Mouse (Mus musculus) gastrocnemius, adult 8-10 months (tissue): ENCODE results near the gene Sytl3. TPM values are rescaled to one million over a fixed set of nuclear protein-coding genes. Genes with fewer than 3 reads are reported as not detected.
"Not testable (repeated sequence)": the region's sequence is repeated elsewhere in the genome, so short reads cannot be mapped to it uniquely, and the experiment has no call there.

Experiments used
- DNase-seq, 2 experiments: peaks; one replicate each; pipeline ENCODE4 v3.0.0; 2022; ENCODE audit warnings: low spot score in 2 of 2
- total RNA-seq, 4 experiments: library from RNA; stranded (reverse); gene quantifications; 2 replicates each; pipeline ENCODE4 v1.2.4; 2022

Gene Sytl3
- total RNA-seq, 4 experiments from 2014 or later, result 0.51 TPM; not detected in 3

GRCm38 (mm10) chr17:6645668-6646067 lies 13.2 kb upstream of the Sytl3 start:
- DNase-seq, result not testable (repeated sequence)

- DNase-seq, result not testable (repeated sequence)
Measured at GRCm38 (mm10) chr17:6646841-6647240, 12.1 kb upstream of the Sytl3 start.

- not testable (repeated sequence) for DNase-seq
Measured at GRCm38 (mm10) chr17:6647452-6647851, 11.4 kb upstream of the Sytl3 start.

GRCm38 (mm10) chr17:6650904-6651565 lies 7.9 kb upstream of the Sytl3 start:
- not testable (repeated sequence) for DNase-seq

- DNase-seq, result not testable (repeated sequence)
Measured at GRCm38 (mm10) chr17:6653341-6653946, 5.4 kb upstream of the Sytl3 start.

- not testable (repeated sequence) for DNase-seq
Measured at GRCm38 (mm10) chr17:6655087-6655511, 3.8 kb upstream of the Sytl3 start.

- DNase-seq, result peak; percentile 72 to 76
Measured at GRCm38 (mm10) chr17:6655567-6656281, 3.2 kb upstream of the Sytl3 start, which contains the start of gene Dynlt1f. Gene Dynlt1f, minus strand, starts transcription at chr17:6655900.

- not testable (repeated sequence) for DNase-seq
Measured at GRCm38 (mm10) chr17:6656471-6656870, 2.4 kb upstream of the Sytl3 start.

- not testable (repeated sequence) for DNase-seq
Measured at GRCm38 (mm10) chr17:6660589-6660988, 1.7 kb downstream of the Sytl3 start.

- DNase-seq, result not testable (repeated sequence)
Measured at GRCm38 (mm10) chr17:6661093-6661816, 2.4 kb downstream of the Sytl3 start.

GRCm38 (mm10) chr17:6662840-6663239 lies 3.9 kb downstream of the Sytl3 start:
- DNase-seq, result not testable (repeated sequence)

- DNase-seq, result not testable (repeated sequence)
Measured at GRCm38 (mm10) chr17:6665389-6665788, 6.5 kb downstream of the Sytl3 start.

GRCm38 (mm10) chr17:6668522-6668921 lies 9.6 kb downstream of the Sytl3 start:
- DNase-seq, result not testable (repeated sequence)

- not testable (repeated sequence) for DNase-seq
Measured at GRCm38 (mm10) chr17:6674297-6674696, 15.4 kb downstream of the Sytl3 start.

GRCm38 (mm10) chr17:6678063-6678462 lies 19.2 kb downstream of the Sytl3 start:
- not testable (repeated sequence) for DNase-seq

- not testable (repeated sequence) for DNase-seq
Measured at GRCm38 (mm10) chr17:6681721-6682120, 22.8 kb downstream of the Sytl3 start.

GRCm38 (mm10) chr17:6683702-6684101 lies 24.8 kb downstream of the Sytl3 start:
- DNase-seq, result not testable (repeated sequence)

GRCm38 (mm10) chr17:6684464-6685287 lies 25.8 kb downstream of the Sytl3 start:
- DNase-seq, result not testable (repeated sequence)

GRCm38 (mm10) chr17:6685288-6685818 lies 26.5 kb downstream of the Sytl3 start:
- not testable (repeated sequence) for DNase-seq
